Mouse (Mus musculus) CH12.LX (cell line): ENCODE results near the gene Lrrfip1. TPM values are rescaled to one million over a fixed set of nuclear protein-coding genes. Genes with fewer than 3 reads are reported as not detected.
A peak's percentile ranks its signal among the peaks of the same experiment; 100 is the strongest.

Experiments
- DNase-seq: peaks from one replicate; pipeline ENCODE4 v3.0.0-alpha.2; 2013; ENCODE audit errors: extremely low read depth
- H3K27ac ChIP-seq: 2 replicates; pipeline ENCODE4 v1.5.1; 2012; ENCODE audit warnings: low read depth, mild to moderate bottlenecking, control low read depth, moderate library complexity; ENCODE audit not compliant: insufficient read depth
- H3K27me3 ChIP-seq: replicated peaks from 2 replicates; pipeline ENCODE3; 2012; ENCODE audit warnings: inconsistent platforms
- H3K36me3 ChIP-seq, 2 experiments: replicated peaks in 1 of 2; 2 replicates each; pipeline versions ENCODE3 to v1.6.1; 2012; ENCODE audit warnings: inconsistent platforms in 1 of 2, low read length in 1 of 2, mild to moderate bottlenecking in 1 of 2, mixed read lengths in 1 of 2, moderate library complexity in 1 of 2; ENCODE audit not compliant: control insufficient read depth in 1 of 2, insufficient read depth in 1 of 2
- H3K4me1 ChIP-seq, 2 experiments: 2 replicates each; pipeline ENCODE4 v1.6.1; 2012; ENCODE audit warnings: inconsistent platforms in 1 of 2, moderate library complexity in 1 of 2; ENCODE audit not compliant: insufficient read depth in 2 of 2, control insufficient read depth in 1 of 2
- H3K4me2 ChIP-seq: 2 replicates; pipeline ENCODE4 v1.6.1; 2012; ENCODE audit warnings: low read depth, mild to moderate bottlenecking, control low read depth; ENCODE audit not compliant: poor library complexity, insufficient read depth, severe bottlenecking
- H3K4me3 ChIP-seq, 3 experiments: fragments of 150-350 bp in 1 of 3; sonication (generic) in 1 of 3; replicated peaks in 1 of 3; 2 replicates each; pipeline versions ENCODE3 to v1.5.1; 2011 to 2012; ENCODE audit warnings: low read depth in 2 of 3, low read length in 2 of 3, mild to moderate bottlenecking in 2 of 3, moderate library complexity in 2 of 3, control low read depth in 1 of 3, improper control_type of control experiment in 1 of 3, inconsistent platforms in 1 of 3, mixed read lengths in 1 of 3; ENCODE audit not compliant: poor library complexity in 1 of 3
- H3K79me2 ChIP-seq: replicated peaks from 2 replicates; pipeline ENCODE4 v1.6.1; 2012; ENCODE audit warnings: mild to moderate bottlenecking, moderate library complexity; ENCODE audit not compliant: control insufficient read depth, poor library complexity, insufficient read depth, severe bottlenecking; ENCODE audit errors: extremely low read depth
- H3K9ac ChIP-seq: 2 replicates; pipeline ENCODE4 v1.6.1; 2012; ENCODE audit warnings: low read depth, mild to moderate bottlenecking, control low read depth, moderate library complexity; ENCODE audit not compliant: insufficient read depth
- H3K9me3 ChIP-seq: replicated peaks from 2 replicates; pipeline ENCODE3; 2012; ENCODE audit warnings: low read length, inconsistent platforms, mixed read lengths
- BHLHE40 ChIP-seq: IDR thresholded peaks from 2 replicates; pipeline ENCODE4 v1.6.1; 2011; ENCODE audit warnings: mild to moderate bottlenecking, low read depth, low read length, improper control_type of control experiment
- CTCF ChIP-seq, 2 experiments: IDR thresholded peaks in 1 of 2; conservative IDR thresholded peaks in 1 of 2; 2 replicates each; pipeline ENCODE4 v1.5.1; 2011 to 2012; ENCODE audit warnings: low read depth in 2 of 2, low read length in 2 of 2, improper control_type of control experiment in 1 of 2, inconsistent platforms in 1 of 2, mild to moderate bottlenecking in 1 of 2, moderate library complexity in 1 of 2
- EP300 ChIP-seq: IDR thresholded peaks from 2 replicates; pipeline ENCODE4 v1.6.1; 2011; ENCODE audit warnings: low read length, improper control_type of control experiment
- ETS1 ChIP-seq: conservative IDR thresholded peaks from 2 replicates; pipeline ENCODE4 v1.6.1; 2012; ENCODE audit warnings: low read depth, mild to moderate bottlenecking, inconsistent platforms, low read length, improper control_type of control experiment, moderate library complexity
- GABPA ChIP-seq: IDR thresholded peaks from 2 replicates; pipeline ENCODE4 v1.6.1; 2012; ENCODE audit warnings: low read depth, low read length, improper control_type of control experiment, inconsistent platforms; ENCODE audit not compliant: insufficient replicate concordance
- IRF4 ChIP-seq: IDR thresholded peaks from 2 replicates; pipeline ENCODE4 v1.6.1; 2014; ENCODE audit warnings: low read depth, mild to moderate bottlenecking, inconsistent platforms, low read length, improper control_type of control experiment
- KAT2A ChIP-seq: IDR thresholded peaks from 2 replicates; pipeline ENCODE4 v1.6.1; 2012; ENCODE audit warnings: low read length, improper control_type of control experiment, inconsistent platforms; ENCODE audit not compliant: insufficient replicate concordance
- MAFK ChIP-seq: IDR thresholded peaks from 2 replicates; pipeline ENCODE4 v1.6.1; 2011; ENCODE audit warnings: low read length, improper control_type of control experiment; ENCODE audit not compliant: insufficient replicate concordance
- MAX ChIP-seq: IDR thresholded peaks from 2 replicates; pipeline ENCODE4 v1.6.1; 2011; ENCODE audit warnings: low read length, improper control_type of control experiment
- MAZ ChIP-seq: IDR thresholded peaks from 2 replicates; pipeline ENCODE4 v1.6.1; 2012; ENCODE audit warnings: low read depth, mild to moderate bottlenecking, inconsistent platforms, low read length, improper control_type of control experiment, moderate library complexity
- MEF2A ChIP-seq: IDR thresholded peaks from 2 replicates; pipeline ENCODE4 v1.6.1; 2014; ENCODE audit warnings: low read depth, mild to moderate bottlenecking, inconsistent platforms, low read length, improper control_type of control experiment, borderline replicate concordance
- MYC ChIP-seq: IDR thresholded peaks from 2 replicates; pipeline ENCODE4 v1.6.1; 2011; ENCODE audit warnings: low read depth, mild to moderate bottlenecking, improper control_type of control experiment, low read length
- NELFE ChIP-seq: IDR thresholded peaks from 2 replicates; pipeline ENCODE4 v1.6.1; 2011; ENCODE audit warnings: low read depth, low read length, improper control_type of control experiment
- NRF1 ChIP-seq: IDR thresholded peaks from 2 replicates; pipeline ENCODE4 v1.6.1; 2014; ENCODE audit warnings: low read depth, mild to moderate bottlenecking, inconsistent platforms, low read length, improper control_type of control experiment, moderate library complexity
- POLR2A ChIP-seq: IDR thresholded peaks from 2 replicates; pipeline ENCODE4 v1.6.1; 2011; ENCODE audit warnings: low read depth, mild to moderate bottlenecking, improper control_type of control experiment, low read length
- RAD21 ChIP-seq: IDR thresholded peaks from 2 replicates; pipeline ENCODE4 v1.6.1; 2011; ENCODE audit warnings: low read depth, mild to moderate bottlenecking, low read length, improper control_type of control experiment, moderate library complexity
- SMC3 ChIP-seq: IDR thresholded peaks from 2 replicates; pipeline ENCODE4 v1.6.1; 2011; ENCODE audit warnings: low read depth, low read length, improper control_type of control experiment
- TBP ChIP-seq: conservative IDR thresholded peaks from 2 replicates; pipeline ENCODE4 v1.6.1; 2011; ENCODE audit warnings: low read depth, low read length, improper control_type of control experiment
- TCF12 ChIP-seq: IDR thresholded peaks from 2 replicates; pipeline ENCODE4 v1.6.1; 2014; ENCODE audit warnings: low read depth, mild to moderate bottlenecking, inconsistent platforms, low read length, improper control_type of control experiment
- UBTF ChIP-seq: IDR thresholded peaks from 2 replicates; pipeline ENCODE4 v1.6.1; 2012; ENCODE audit warnings: low read depth, mild to moderate bottlenecking, inconsistent platforms, low read length, improper control_type of control experiment, moderate library complexity
- USF1 ChIP-seq: IDR thresholded peaks from 2 replicates; pipeline ENCODE4 v1.6.1; 2014; ENCODE audit warnings: low read depth, mild to moderate bottlenecking, inconsistent platforms, low read length, improper control_type of control experiment
- USF2 ChIP-seq: conservative IDR thresholded peaks from 2 replicates; pipeline ENCODE4 v1.6.1; 2011; ENCODE audit warnings: low read depth, low read length, improper control_type of control experiment
- ZC3H11A ChIP-seq: IDR thresholded peaks from 2 replicates; pipeline ENCODE4 v1.6.1; 2012; ENCODE audit warnings: low read depth, mild to moderate bottlenecking, inconsistent platforms, low read length, improper control_type of control experiment
- ZMIZ1 ChIP-seq: IDR thresholded peaks from 2 replicates; pipeline ENCODE4 v1.6.1; 2012; ENCODE audit warnings: low read depth, mild to moderate bottlenecking, inconsistent platforms, low read length, improper control_type of control experiment
- ZNF384 ChIP-seq: IDR thresholded peaks from 2 replicates; pipeline ENCODE4 v1.6.1; 2012; ENCODE audit warnings: low read depth, low read length, improper control_type of control experiment, inconsistent platforms
- dilution Hi-C: fragments of 300-500 bp; cut with MboI; formaldehyde crosslinking; loops from 2 replicates; pipeline ENCODE4 v1.14.3; 2020; ENCODE audit warnings: low sequenced_read_pairs; ENCODE audit not compliant: extremely low pct_unique_long_range_greater_than_20kb, extremely low pct_ligation_motif_present
- in situ Hi-C: fragments of 300-500 bp; cut with MboI; formaldehyde crosslinking; loops from 3 replicates; pipeline ENCODE4 v1.14.3; 2019; ENCODE audit warnings: low sequenced_read_pairs, low pct_ligation_motif_present, low pct_unique_long_range_greater_than_20kb, mixed read lengths
- polyA plus RNA-seq: library from polyadenylated mRNA; unstranded; fragments of >175 nt; gene quantifications from 2 replicates; pipeline ENCODE4 v1.2.1, GENCODE M21; 2012; ENCODE audit warnings: low read depth; ENCODE audit not compliant: insufficient read length
- total RNA-seq, 2 experiments: library from RNA; depleted of rRNA; stranded (reverse); fragments of 300-350 nt in 1 of 2; fragments of >200 nt in 1 of 2; gene quantifications; 2 replicates each; pipeline ENCODE4 v1.2.3; 2012 to 2014

Lrrfip1 gene
- total and polyA plus RNA-seq, 3 experiments: 17.2 to 30.5 (median 19.1) TPM

GRCm38 (mm10) chr1:91079740-91080422, 81.3 kb downstream of the Lrrfip1 start:
- dilution Hi-C loops: no loop called here
- no peak overlapping the region for H3K9ac ChIP-seq
- H3K4me2 ChIP-seq: no peak overlapping the region
- peak overlapping the region in 1 of 3 experiments; percentile 13 for H3K4me3 ChIP-seq
- H3K36me3 ChIP-seq: peaks cover 16 to 68% of the 10 kb centered on the region in 2 experiments
- no peaks in the 10 kb centered on the region for H3K79me2 ChIP-seq
- no peak for DNase-seq
- H3K9me3 ChIP-seq: no peaks in the 10 kb centered on the region
- H3K4me1 ChIP-seq: peaks cover 0 to 29% of the 10 kb centered on the region in 2 experiments; a peak in 2 of 4 replicates
- H3K27me3 ChIP-seq: no peaks in the 10 kb centered on the region
- no peak overlapping the region for H3K27ac ChIP-seq
- in situ Hi-C loops: no loop called here
- no peak for TF ChIP-seq EP300
- no peak for TF ChIP-seq BHLHE40
- TF ChIP-seq CTCF (conservative IDR thresholded peaks at IDR 0.05 in 1 of 2, IDR thresholded peaks at IDR 0.05 in 1 of 2; ENCODE audit: low read depth in 2 of 2, low read length in 2 of 2): no peak
- no peak for TF ChIP-seq POLR2A
- no peak for TF ChIP-seq ETS1
- no peak for TF ChIP-seq MYC

- H3K79me2 ChIP-seq: no peaks in the 10 kb centered on the region
- no peaks in the 10 kb centered on the region for H3K27me3 ChIP-seq
- peaks cover 0 to 32% of the 10 kb centered on the region in 2 experiments; a peak in 2 of 4 replicates for H3K4me1 ChIP-seq
- no peak overlapping the region for H3K27ac ChIP-seq
- TF ChIP-seq MAX: no peak
- no peak for TF ChIP-seq TBP
- no peak for TF ChIP-seq MAFK
- no peak for TF ChIP-seq UBTF
- TF ChIP-seq SMC3: peak; percentile 4; the same call in 1 of the 2 replicates
- peak in 1 of 2 experiments; percentile 22; a peak in 1 of 4 replicates for TF ChIP-seq CTCF (conservative IDR thresholded peaks at IDR 0.05 in 1 of 2, IDR thresholded peaks at IDR 0.05 in 1 of 2; ENCODE audit: low read depth in 2 of 2, low read length in 2 of 2)
- no peaks in the 10 kb centered on the region for H3K9me3 ChIP-seq
- no peak overlapping the region for H3K4me2 ChIP-seq
- in situ Hi-C loops: no loop called here
- peak; percentile 52 for DNase-seq
- H3K36me3 ChIP-seq: peaks cover 16 to 69% of the 10 kb centered on the region in 2 experiments
- H3K9ac ChIP-seq: no peak overlapping the region
- H3K4me3 ChIP-seq: peak overlapping the region in 1 of 3 experiments; percentile 13
- dilution Hi-C loops: no loop called here
Measured at GRCm38 (mm10) chr1:91080423-91080749, 81.8 kb downstream of the Lrrfip1 start.

GRCm38 (mm10) chr1:91084374-91084773, 85.8 kb downstream of the Lrrfip1 start:
- H3K4me1 ChIP-seq: peaks cover 13 to 46% of the 10 kb centered on the region in 2 experiments
- H3K9ac ChIP-seq: no peak overlapping the region
- H3K4me2 ChIP-seq: no peak overlapping the region
- no peak overlapping the region for H3K27ac ChIP-seq
- H3K9me3 ChIP-seq: no peaks in the 10 kb centered on the region
- dilution Hi-C loops (no loop called here), in situ Hi-C loops (no loop called here)
- H3K79me2 ChIP-seq: no peaks in the 10 kb centered on the region
- no peak overlapping the region for H3K4me3 ChIP-seq
- no peak for DNase-seq
- peaks cover 23 to 58% of the 10 kb centered on the region in 2 experiments for H3K36me3 ChIP-seq
- TF ChIP-seq GABPA: no peak
- no peak for TF ChIP-seq MAZ
- no peak for TF ChIP-seq SMC3
- no peak for TF ChIP-seq ZC3H11A
- no peak for TF ChIP-seq EP300
- no peak for TF ChIP-seq NELFE
- TF ChIP-seq USF2: no peak
- TF ChIP-seq CTCF (conservative IDR thresholded peaks at IDR 0.05 in 1 of 2, IDR thresholded peaks at IDR 0.05 in 1 of 2; ENCODE audit: low read depth in 2 of 2, low read length in 2 of 2): no peak
- no peak for TF ChIP-seq ZNF384
- no peak for TF ChIP-seq RAD21
- TF ChIP-seq IRF4: no peak
- TF ChIP-seq MAFK: no peak
- no peak for TF ChIP-seq KAT2A
- no peak for TF ChIP-seq NRF1
- TF ChIP-seq ZMIZ1: no peak
- TF ChIP-seq USF1: no peak
- TF ChIP-seq TCF12: no peak
- TF ChIP-seq MEF2A: no peak
- TF ChIP-seq POLR2A: no peak
- TF ChIP-seq, all 38 proteins: peak for 0
- H3K27me3 ChIP-seq: no peaks in the 10 kb centered on the region
